Mouse (Mus musculus) natural killer cell, adult 2 months (primary cell): Measurements from ENCODE around the gene Ruvbl2.
A peak's percentile ranks its signal among the peaks of the same experiment; 100 is the strongest.

Experiments
- DNase-seq, 2 experiments: peaks; one replicate each; pipeline ENCODE4 v3.0.0; 2022; ENCODE audit warnings: low spot score in 2 of 2

Gene Ruvbl2

GRCm38 (mm10) chr7:45461326-45461725, 23.4 kb upstream of the Ruvbl2 start:
- DNase-seq: no peak

GRCm38 (mm10) chr7:45460860-45461314, 23.0 kb upstream of the Ruvbl2 start:
- peak; percentile 38 to 46 for DNase-seq

GRCm38 (mm10) chr7:45460377-45460776, 22.5 kb upstream of the Ruvbl2 start:
- DNase-seq: no peak

GRCm38 (mm10) chr7:45459564-45460140, 21.8 kb upstream of the Ruvbl2 start, which contains the start of gene Ftl1:
Ftl1 (minus strand) TSS chr7:45459884.
- peak; percentile 93 to 96 for DNase-seq

GRCm38 (mm10) chr7:45458748-45459563, 21.1 kb upstream of the Ruvbl2 start:
- DNase-seq: peak; percentile 73 to 76

GRCm38 (mm10) chr7:45457204-45458060, 19.5 kb upstream of the Ruvbl2 start:
- peak in 1 of 2 experiments; percentile 45 for DNase-seq

- DNase-seq: no peak
Observed at GRCm38 (mm10) chr7:45456721-45457203, 18.9 kb upstream of the Ruvbl2 start.

- DNase-seq: no peak
Observed at GRCm38 (mm10) chr7:45455932-45456696, 18.2 kb upstream of the Ruvbl2 start.

- DNase-seq: no peak
Observed at GRCm38 (mm10) chr7:45454971-45455370, 17.1 kb upstream of the Ruvbl2 start.

- DNase-seq: peak; percentile 72 to 88
Observed at GRCm38 (mm10) chr7:45451344-45451982, 13.6 kb upstream of the Ruvbl2 start.

- DNase-seq: no peak
Observed at GRCm38 (mm10) chr7:45449974-45450373, 12.1 kb upstream of the Ruvbl2 start.

GRCm38 (mm10) chr7:45447325-45447990, 9.6 kb upstream of the Ruvbl2 start:
- DNase-seq: no peak

- no peak for DNase-seq
Observed at GRCm38 (mm10) chr7:45446589-45446988, 8.7 kb upstream of the Ruvbl2 start.

- no peak for DNase-seq
Observed at GRCm38 (mm10) chr7:45443526-45444420, 5.9 kb upstream of the Ruvbl2 start.

GRCm38 (mm10) chr7:45437046-45437445, 850 bp downstream of the Ruvbl2 start:
- DNase-seq: no peak

- DNase-seq: no peak
Observed at GRCm38 (mm10) chr7:45436444-45436843, 1.5 kb downstream of the Ruvbl2 start.

- no peak for DNase-seq
Observed at GRCm38 (mm10) chr7:45435038-45435437, 2.9 kb downstream of the Ruvbl2 start.

GRCm38 (mm10) chr7:45434203-45435015, 3.5 kb downstream of the Ruvbl2 start, which contains the start of gene Gys1:
Gys1 (plus strand) TSS chr7:45434844.
- peak; percentile 100 for DNase-seq
